Mouse (Mus musculus): ENCODE measurements at regions not wholly inside any gene's neighbourhood (a gene's known extent, or its start where the extent isn't known, plus 50 kb on each side); places are given as distances from the start of the nearest gene placed in this dataset.

GRCm38 (mm10) chr1:186376906-186377623, 260.0 kb upstream of the Lyplal1 start:
- DNase-seq (ENCODE audit: low read depth, low spot score): no peak

GRCm38 (mm10) chr1:186374009-186374649, 257.0 kb upstream of the Lyplal1 start:
- no peak for DNase-seq (ENCODE audit: low read depth, low spot score)

GRCm38 (mm10) chr1:186373386-186373785, 256.3 kb upstream of the Lyplal1 start:
- DNase-seq (ENCODE audit: low read depth, low spot score): no peak

DNA sequence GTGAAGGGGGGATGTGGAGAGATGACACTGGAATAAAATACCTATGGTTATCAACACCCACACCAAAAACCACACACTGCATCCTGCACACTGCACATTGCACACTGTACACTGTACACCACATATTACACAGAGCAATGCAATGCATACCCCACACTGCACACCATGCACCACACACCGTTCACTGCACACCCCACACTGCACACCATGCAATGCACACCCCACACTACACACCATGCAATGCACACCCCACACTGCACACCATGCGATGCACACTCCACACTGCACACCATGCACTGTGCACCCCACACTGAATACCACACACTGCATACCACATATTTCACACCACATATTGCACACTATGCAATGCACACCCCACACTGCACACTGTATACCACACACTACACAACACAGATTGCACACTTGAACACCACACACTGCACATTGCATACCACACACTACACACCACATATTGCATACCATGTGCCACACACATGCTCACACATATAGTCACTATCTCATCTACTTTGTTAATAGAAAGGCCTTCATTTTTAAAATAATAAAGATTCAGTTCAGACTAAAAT, 255.8 kb upstream of the Lyplal1 start:
- no peak for DNase-seq (ENCODE audit: low read depth, low spot score)

DNA sequence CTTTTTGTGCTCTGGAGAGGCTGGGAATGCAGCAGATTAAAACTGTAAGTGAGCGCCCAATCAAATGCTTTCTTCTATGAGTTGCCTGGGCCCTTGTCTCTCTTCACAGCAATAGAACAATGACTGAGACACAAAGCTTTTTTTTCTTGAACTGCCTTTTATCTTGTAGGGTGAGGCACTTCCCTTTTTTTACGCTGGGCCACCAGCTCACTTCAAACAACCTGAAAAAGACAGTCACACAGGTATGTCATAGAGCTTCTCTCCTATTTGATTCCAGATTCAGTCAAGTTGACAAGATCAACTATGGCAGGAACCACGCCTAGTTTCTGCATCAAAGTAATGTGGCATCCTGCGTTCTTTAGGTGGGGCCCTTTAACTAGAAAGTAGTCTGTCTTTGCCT, 246.2 kb upstream of the Lyplal1 start:
- peak; percentile 9 for DNase-seq (ENCODE audit: low read depth, low spot score)

DNA sequence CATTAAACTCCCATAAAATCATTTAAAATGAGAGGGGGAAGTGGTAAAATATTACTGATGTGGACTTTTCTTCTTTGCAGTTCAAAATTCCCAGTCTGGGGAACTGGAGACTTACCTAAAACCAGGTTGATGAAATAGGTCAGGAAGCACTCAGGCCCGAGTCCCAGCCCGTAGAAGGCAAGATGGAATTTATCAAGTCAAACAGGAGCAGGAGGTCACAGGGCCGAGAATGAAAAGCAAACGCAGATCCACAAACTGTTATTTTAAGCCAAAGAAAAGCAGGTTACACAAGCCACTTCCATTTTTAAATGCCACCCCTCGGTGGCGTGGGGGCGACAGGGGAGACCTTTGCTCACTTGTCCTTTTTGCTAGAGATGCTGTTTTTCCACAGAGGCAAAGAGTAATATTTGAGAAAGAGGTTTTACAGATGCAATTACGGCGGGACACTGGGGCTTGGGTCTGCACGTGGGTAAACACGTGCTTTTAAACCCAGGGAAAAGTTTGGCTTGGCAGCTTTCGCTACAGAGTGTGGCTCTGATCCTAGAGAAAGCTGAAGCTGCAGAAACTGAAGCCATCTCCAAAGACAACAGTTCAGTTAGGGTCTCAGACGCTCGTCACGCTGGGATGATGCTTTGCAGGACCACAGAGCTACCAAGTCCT, 241.0 kb upstream of the Lyplal1 start:
- DNase-seq (ENCODE audit: low read depth, low spot score): no peak

- no peak for DNase-seq (ENCODE audit: low read depth, low spot score)
Measured at GRCm38 (mm10) chr1:186354742-186355141, 237.6 kb upstream of the Lyplal1 start.

DNA sequence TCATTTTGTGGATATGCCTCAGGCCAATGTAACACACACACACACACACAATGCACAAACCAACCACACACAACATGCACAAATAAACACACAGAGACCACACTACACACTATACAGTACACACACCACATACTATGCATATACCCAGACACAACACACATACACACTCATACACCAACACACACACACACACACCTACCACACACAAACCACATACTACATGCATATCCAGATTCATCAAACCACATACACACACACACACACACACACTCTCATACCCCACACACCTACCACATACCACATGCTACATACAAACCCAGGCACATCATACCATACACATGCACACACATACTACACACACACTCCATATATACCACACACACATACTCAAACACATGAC, 237.0 kb upstream of the Lyplal1 start:
- DNase-seq (ENCODE audit: low read depth, low spot score): no peak

DNA sequence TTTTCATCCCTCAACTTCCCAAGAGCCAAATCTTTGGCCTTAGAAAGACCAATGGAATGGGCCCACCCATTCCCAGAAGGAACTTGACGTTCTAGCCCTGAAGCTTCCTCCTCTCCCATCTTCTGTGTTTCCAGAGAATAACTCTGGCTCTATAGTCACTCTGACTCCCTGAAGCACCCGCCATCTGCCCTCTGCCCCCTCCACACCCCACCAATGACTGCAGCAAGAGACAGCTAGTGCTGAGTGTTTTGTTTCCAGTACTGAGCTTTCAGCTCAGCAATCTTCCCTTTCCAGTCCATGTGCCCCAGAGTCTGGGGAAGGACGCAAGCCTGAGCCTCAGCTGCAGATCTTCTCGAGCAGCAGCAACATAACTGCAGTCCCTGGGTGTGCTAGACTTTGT, 233.3 kb upstream of the Lyplal1 start:
- DNase-seq (ENCODE audit: low read depth, low spot score): no peak

GRCm38 (mm10) chr1:186349966-186350365, 232.9 kb upstream of the Lyplal1 start:
- no peak for DNase-seq (ENCODE audit: low read depth, low spot score)

DNA sequence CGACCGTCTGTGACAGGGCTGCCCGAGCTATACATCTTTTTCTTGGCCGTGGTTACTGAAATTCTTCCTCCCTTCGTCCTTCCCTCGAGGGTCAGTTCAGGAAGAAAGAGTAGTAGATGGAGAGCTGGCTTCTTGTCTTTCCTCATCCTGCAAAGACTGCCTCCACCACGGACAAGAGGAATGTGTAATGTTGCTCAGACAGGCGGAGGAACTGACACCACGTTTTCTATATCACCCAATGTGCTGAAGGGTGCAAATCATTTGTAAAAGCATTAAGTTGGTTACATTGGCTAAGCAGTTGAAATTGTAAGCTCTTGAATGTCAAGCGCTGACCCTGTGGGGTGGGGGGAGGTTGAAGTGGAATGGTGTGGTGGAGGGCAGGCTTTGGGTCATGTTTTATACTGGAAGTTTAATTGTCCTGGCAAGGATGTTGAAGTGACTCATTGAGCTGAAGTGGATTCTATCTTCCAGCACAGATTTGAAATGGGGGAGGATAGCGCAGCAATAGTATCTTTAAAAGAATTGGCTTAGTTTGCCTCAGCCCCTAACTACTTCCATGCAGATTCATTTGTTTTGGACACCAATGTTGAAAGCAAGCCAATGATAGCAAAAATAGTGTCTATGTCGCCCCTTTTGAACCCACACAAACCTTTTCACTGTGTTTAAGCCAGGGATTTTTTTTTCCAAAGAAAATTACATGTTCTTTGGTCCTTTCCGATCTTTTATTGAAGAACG, 230.5 kb upstream of the Lyplal1 start:
- no peak for DNase-seq (ENCODE audit: low read depth, low spot score)

- DNase-seq (ENCODE audit: low read depth, low spot score): no peak
Measured at GRCm38 (mm10) chr1:186345449-186345848, 228.3 kb upstream of the Lyplal1 start.

DNA sequence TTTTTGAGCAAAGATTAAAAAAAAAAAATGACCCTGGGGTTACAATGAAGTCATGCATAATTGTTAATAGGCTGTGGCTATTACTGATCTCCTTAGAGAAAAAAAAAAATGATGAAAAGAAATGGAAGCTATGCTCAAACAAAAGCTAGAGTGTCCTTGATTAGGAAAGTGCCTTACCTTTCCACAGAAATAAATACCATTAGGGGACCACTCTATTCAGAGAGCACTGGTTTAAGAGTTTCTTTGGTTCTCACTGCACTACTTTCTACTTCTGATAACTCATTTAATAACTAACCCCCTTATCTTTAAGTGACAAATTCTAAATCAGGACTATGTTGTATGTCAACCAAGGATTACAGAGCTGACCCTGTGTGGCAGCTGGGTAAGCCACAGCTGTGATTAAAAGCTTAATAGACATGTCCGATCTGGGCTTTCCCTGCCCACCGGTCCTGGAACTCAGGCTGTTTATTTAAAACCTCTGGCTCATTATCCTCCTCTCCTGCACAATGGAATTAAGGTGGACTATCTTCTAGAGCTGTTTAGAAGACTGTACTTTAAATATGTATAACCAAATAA, 225.9 kb upstream of the Lyplal1 start:
- no peak for DNase-seq (ENCODE audit: low read depth, low spot score)

DNA sequence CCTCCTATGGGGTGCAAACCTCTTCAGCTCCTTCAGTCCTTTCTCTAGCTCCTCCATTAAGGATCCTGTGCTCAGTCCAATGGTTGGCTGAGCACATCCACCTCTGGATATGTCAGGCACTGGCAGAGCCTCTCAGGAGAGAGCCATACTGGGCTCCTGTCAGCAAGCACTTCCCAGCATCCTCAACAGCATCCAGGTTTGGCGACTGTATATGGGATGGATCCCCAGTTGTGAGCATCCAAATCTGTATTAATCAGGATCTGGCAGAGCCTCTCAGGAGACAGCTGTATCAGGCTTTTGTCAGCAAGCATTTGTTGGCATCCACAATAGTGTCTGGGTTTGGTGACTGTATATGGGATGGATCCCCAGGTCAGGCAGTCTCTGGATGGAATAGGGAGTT, 225.3 kb upstream of the Lyplal1 start:
- DNase-seq (ENCODE audit: low read depth, low spot score): no peak

DNA sequence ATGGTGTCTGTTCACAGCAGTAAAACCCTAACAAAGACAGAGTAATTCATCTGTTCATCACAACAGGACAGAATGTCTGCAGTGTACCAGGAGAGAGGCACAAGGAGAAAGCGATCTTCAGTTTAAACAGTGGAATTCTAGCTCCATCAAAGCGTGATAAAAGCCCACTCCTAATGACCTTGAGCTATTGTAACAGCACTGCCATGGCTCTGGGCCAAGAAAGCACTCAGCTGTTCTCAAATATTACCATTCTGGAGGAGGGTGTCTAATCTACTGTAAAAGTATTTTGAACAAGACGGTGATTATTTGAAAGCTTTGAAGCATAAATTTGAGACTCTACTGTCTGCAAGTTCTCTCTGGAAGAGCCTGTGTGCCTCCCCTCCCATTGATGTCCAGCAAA, 224.8 kb upstream of the Lyplal1 start:
- DNase-seq (ENCODE audit: low read depth, low spot score): no peak

- DNase-seq (ENCODE audit: low read depth, low spot score): no peak
Measured at GRCm38 (mm10) chr1:186340701-186341100, 223.6 kb upstream of the Lyplal1 start.

GRCm38 (mm10) chr1:186317285-186317684, 200.2 kb upstream of the Lyplal1 start:
- DNase-seq (ENCODE audit: low read depth, low spot score): no peak

GRCm38 (mm10) chr1:186314180-186314579, 197.1 kb upstream of the Lyplal1 start:
- no peak for DNase-seq (ENCODE audit: low read depth, low spot score)

DNA sequence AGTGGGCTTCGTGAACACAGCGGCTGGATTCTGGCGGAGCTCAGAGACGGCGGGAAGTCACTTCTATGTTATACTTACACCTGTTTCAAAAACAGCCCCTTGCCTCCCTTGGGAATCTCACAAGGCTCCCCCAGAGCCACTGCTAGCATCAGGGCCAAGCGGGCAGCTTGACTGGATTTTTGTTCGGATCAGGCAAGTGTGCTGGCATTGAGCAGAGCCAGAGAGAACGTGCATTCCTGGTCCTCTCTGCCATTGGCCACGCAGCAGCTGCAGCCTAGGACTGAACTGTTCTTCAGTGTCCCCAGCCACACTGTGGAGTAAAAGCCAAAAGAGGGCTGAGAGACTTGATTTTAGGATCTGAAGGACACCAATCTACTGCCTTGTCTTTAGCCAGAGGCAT, 195.6 kb upstream of the Lyplal1 start:
- DNase-seq (ENCODE audit: low read depth, low spot score): no peak

GRCm38 (mm10) chr1:186312008-186312407, 194.9 kb upstream of the Lyplal1 start:
- no peak for DNase-seq (ENCODE audit: low read depth, low spot score)

DNA sequence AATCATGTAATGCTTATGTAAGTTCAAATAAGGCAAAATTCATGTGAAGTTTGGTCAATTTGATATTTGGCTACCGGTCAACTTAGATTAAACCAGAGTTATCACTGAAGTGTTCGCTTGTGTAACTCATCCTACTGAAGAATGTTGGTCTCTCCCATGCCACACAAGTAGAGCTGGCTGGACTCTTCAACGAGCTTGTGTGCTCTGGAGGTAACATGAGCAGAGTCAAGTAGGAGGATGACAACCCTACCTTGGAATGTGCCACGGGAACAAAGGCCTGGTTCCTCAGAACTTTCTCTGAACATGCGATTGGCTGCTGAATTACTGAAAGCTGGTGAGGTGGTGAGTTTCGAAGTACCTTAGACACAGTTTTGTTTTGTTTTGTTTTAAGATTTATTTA, 190.5 kb upstream of the Lyplal1 start:
- no peak for DNase-seq (ENCODE audit: low read depth, low spot score)

- DNase-seq (ENCODE audit: low read depth, low spot score): no peak
Measured at GRCm38 (mm10) chr1:186297464-186297863, 180.4 kb upstream of the Lyplal1 start.
